Mouse (Mus musculus) limb, embryonic 14.5 days (tissue): Measurements from ENCODE around the gene Fam83g. TPM values are rescaled to one million over a fixed set of nuclear protein-coding genes. Genes with fewer than 3 reads are reported as not detected.
A peak's percentile ranks its signal among the peaks of the same experiment; 100 is the strongest.

Experiments
- ATAC-seq: fragments of 200-750 bp; cut with Nextera tagmentation; 2 replicates; pipeline ENCODE4 v1.8.0; 2017; ENCODE audit warnings: low read depth, moderate number of reproducible peaks, moderate TSS enrichment; ENCODE audit not compliant: low FRiP score
- DNase-seq: peaks from one replicate; pipeline ENCODE4 v3.0.0-alpha.2; 2015; ENCODE audit warnings: low spot score
- H3K27ac ChIP-seq: fragments of 300-500 bp; sonication (generic); replicated peaks from 2 replicates; pipeline ENCODE4 v1.5.1; 2014; ENCODE audit warnings: low read depth, mild to moderate bottlenecking, low read length, moderate library complexity, mixed read lengths
- H3K27me3 ChIP-seq: fragments of 300-500 bp; sonication (generic); 2 replicates; pipeline ENCODE4 v1.6.1; 2014; ENCODE audit warnings: low read length, mixed read lengths; ENCODE audit not compliant: control insufficient read depth, insufficient read depth
- H3K36me3 ChIP-seq: fragments of 300-500 bp; sonication (generic); 2 replicates; pipeline ENCODE4 v1.6.1; 2014; ENCODE audit warnings: mild to moderate bottlenecking, low read length, moderate library complexity, mixed read lengths; ENCODE audit not compliant: control insufficient read depth, insufficient read depth
- H3K4me1 ChIP-seq: fragments of 300-500 bp; sonication (generic); 2 replicates; pipeline ENCODE4 v1.6.1; 2014; ENCODE audit warnings: antibody characterized with exemption, low read length, mixed read lengths; ENCODE audit not compliant: control insufficient read depth, insufficient read depth
- H3K4me2 ChIP-seq: fragments of 300-500 bp; sonication (generic); replicated peaks from 2 replicates; pipeline ENCODE4 v1.6.1; 2014; ENCODE audit warnings: low read depth, mild to moderate bottlenecking, low read length, moderate library complexity; ENCODE audit not compliant: severe bottlenecking
- H3K4me3 ChIP-seq: fragments of 300-500 bp; sonication (generic); replicated peaks from 2 replicates; pipeline ENCODE4 v1.5.1; 2014; ENCODE audit warnings: low read length
- H3K9ac ChIP-seq: fragments of 300-500 bp; sonication (generic); 2 replicates; pipeline ENCODE4 v1.6.1; 2014; ENCODE audit warnings: mild to moderate bottlenecking, low read depth, low read length, moderate library complexity; ENCODE audit not compliant: severe bottlenecking
- H3K9me3 ChIP-seq: fragments of 300-500 bp; sonication (generic); 2 replicates; pipeline ENCODE4 v1.6.1; 2016; ENCODE audit warnings: low read length; ENCODE audit not compliant: control insufficient read depth
- POLR2A ChIP-seq: fragments of 200-500 bp; IDR thresholded peaks from 2 replicates; pipeline ENCODE4 v1.8.0; 2012; ENCODE audit warnings: inconsistent platforms, mild to moderate bottlenecking, moderate library complexity, borderline replicate concordance; ENCODE audit not compliant: insufficient read depth, insufficient read length; ENCODE audit errors: extremely low read depth
- WGBS: fragments of 180-500 bp; shearing (Covaris S2); extraction: QIAGEN DNeasy Blood & Tissue Kit; methylation state at CpG from one replicate; pipeline ENCODE4 v1.1.7; 2014; 5-methylcytosine and 5-hydroxymethylcytosine counted together
- polyA plus RNA-seq, 2 experiments: library from polyadenylated mRNA; depleted of rRNA in 1 of 2; stranded (reverse) in 1 of 2; unstranded in 1 of 2; fragments of >200 nt; fragmentation: Nextera tagmentation in 1 of 2; extraction: Ambion mirVana in 1 of 2; gene quantifications; 2 replicates each; pipeline versions ENCODE4 v1.2.1 to v1.2.3; 2012 to 2014

Fam83g gene
- polyA plus RNA-seq, 2 experiments, result 2.1 to 2.8 TPM

DNA sequence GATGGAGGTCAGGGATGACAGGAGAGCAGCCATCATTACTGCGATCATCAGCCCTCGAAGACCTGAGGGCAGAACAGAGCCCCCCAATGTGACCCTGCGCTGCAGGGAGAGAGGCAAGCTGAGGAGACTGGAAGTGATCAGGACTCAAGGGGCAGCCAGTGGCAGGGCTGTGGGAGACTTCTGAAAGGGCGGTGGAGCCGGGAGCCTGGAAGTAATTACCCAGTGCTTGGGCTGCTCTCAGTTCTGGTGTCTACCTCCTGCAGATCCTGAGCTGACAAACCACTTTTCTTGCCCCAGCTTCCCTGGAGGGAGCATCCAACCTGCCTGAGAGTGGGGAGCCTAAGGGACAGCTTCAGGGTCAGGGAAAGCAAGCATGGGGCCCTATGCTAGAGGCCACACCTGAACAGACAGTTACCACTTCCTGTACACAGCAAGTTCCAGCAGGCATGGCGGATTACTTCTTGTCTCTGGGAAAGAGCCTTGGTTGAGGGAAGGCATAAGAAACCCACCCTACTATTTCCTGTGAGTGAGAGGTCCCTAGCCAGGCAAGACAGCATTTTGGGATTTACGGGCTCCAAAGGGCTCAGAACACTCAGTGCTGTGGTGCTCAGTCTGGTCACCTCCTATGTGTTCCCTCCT is 7.6 kb upstream of the Fam83g start:
- ATAC-seq (no peak), DNase-seq (no peak)
- Histone ChIP-seq H3K9ac (0 out of 2 replicates have a peak overlapping the region, but pooled peaks have one; percentile 16), H3K9me3 (no peaks in the 10 kb centered on the region), H3K4me1 (peaks cover 19% of the 10 kb centered on the region), H3K27ac (0 out of 2 replicates have a peak overlapping the region, but pooled peaks have one; percentile 39), H3K36me3 (no peaks in the 10 kb centered on the region), H3K4me3 (no peak overlapping the region), H3K4me2 (no peak overlapping the region), H3K27me3 (no peaks in the 10 kb centered on the region)
- 22% methylated on average over 7 of the region's 7 CpGs for whole genome bisulfite sequencing
- TF ChIP-seq POLR2A, result no peak

GRCm38 (mm10) chr11:61677709-61678108 is 6.2 kb upstream of the Fam83g start:
- WGBS, result 87% methylated on average over 4 of the region's 4 CpGs

GRCm38 (mm10) chr11:61679091-61679866 is 4.6 kb upstream of the Fam83g start:
- no peak overlapping the region for H3K9ac ChIP-seq
- peaks cover 14% of the 10 kb centered on the region; the same call in 1 of the 2 replicates for H3K27me3 ChIP-seq
- TF ChIP-seq POLR2A, result no peak
- H3K36me3 ChIP-seq, result no peaks in the 10 kb centered on the region
- 59% methylated on average over 4 of the region's 4 CpGs for WGBS
- H3K4me2 ChIP-seq, result no peak overlapping the region
- ATAC-seq (no peak), DNase-seq (no peak)
- peaks cover 23% of the 10 kb centered on the region for H3K4me1 ChIP-seq
- H3K4me3 ChIP-seq, result no peak overlapping the region
- H3K9me3 ChIP-seq, result no peaks in the 10 kb centered on the region
- H3K27ac ChIP-seq, result no peak overlapping the region

More at GRCm38 (mm10) chr11:61677709-61678108, 6.2 kb upstream of the Fam83g start:
- H3K27me3 ChIP-seq, result no peaks in the 10 kb centered on the region
- no peak for TF ChIP-seq POLR2A
- DNase-seq, result no peak
- H3K36me3 ChIP-seq, result no peaks in the 10 kb centered on the region
- no peak overlapping the region for H3K4me2 ChIP-seq
- H3K9ac ChIP-seq, result no peak overlapping the region
- no peak overlapping the region for H3K27ac ChIP-seq
- H3K4me1 ChIP-seq, result peaks cover 19% of the 10 kb centered on the region
- H3K9me3 ChIP-seq, result no peaks in the 10 kb centered on the region
- ATAC-seq, result no peak
- no peak overlapping the region for H3K4me3 ChIP-seq

- Histone ChIP-seq H3K9ac (no peak overlapping the region), H3K36me3 (no peaks in the 10 kb centered on the region), H3K9me3 (no peaks in the 10 kb centered on the region), H3K27ac (no peak overlapping the region), H3K4me1 (peaks cover 7% of the 10 kb centered on the region; the same call in 1 of the 2 replicates), H3K4me3 (peak overlapping the region; percentile 46), H3K4me2 (peak overlapping the region; percentile 73), H3K27me3 (peaks cover 26% of the 10 kb centered on the region)
- WGBS, result 62% methylated on average over 8 of the region's 8 CpGs
- DNase-seq, result no peak
- no peak for TF ChIP-seq POLR2A
- no peak for ATAC-seq
Observed at GRCm38 (mm10) chr11:61685119-61685725, 1.3 kb downstream of the Fam83g start.

- Histone ChIP-seq H3K9ac (no peak overlapping the region), H3K27me3 (peaks cover 26% of the 10 kb centered on the region), H3K4me1 (peaks cover 7% of the 10 kb centered on the region; the same call in 1 of the 2 replicates), H3K9me3 (no peaks in the 10 kb centered on the region), H3K36me3 (no peaks in the 10 kb centered on the region), H3K4me2 (no peak overlapping the region), H3K27ac (no peak overlapping the region), H3K4me3 (no peak overlapping the region)
- ATAC-seq (no peak), DNase-seq (no peak)
- TF ChIP-seq POLR2A, result no peak
- WGBS, result 45% methylated on average over 2 of the region's 2 CpGs
Observed at GRCm38 (mm10) chr11:61686141-61686540, 2.2 kb downstream of the Fam83g start.
